Mouse (Mus musculus): ENCODE results near the gene Catspere2. TPM values are rescaled to one million over a fixed set of nuclear protein-coding genes. Genes with fewer than 3 reads are reported as not detected.
"Not testable (repeated sequence)": the region's sequence is repeated elsewhere in the genome, so short reads cannot be mapped to it uniquely, and the experiment has no call there.

The Catspere2 gene
- total RNA-seq (2014; fragmentation: Nextera tagmentation) (not detected in 2 replicates), total RNA-seq (2017) (not detected in 2 replicates)

DNA sequence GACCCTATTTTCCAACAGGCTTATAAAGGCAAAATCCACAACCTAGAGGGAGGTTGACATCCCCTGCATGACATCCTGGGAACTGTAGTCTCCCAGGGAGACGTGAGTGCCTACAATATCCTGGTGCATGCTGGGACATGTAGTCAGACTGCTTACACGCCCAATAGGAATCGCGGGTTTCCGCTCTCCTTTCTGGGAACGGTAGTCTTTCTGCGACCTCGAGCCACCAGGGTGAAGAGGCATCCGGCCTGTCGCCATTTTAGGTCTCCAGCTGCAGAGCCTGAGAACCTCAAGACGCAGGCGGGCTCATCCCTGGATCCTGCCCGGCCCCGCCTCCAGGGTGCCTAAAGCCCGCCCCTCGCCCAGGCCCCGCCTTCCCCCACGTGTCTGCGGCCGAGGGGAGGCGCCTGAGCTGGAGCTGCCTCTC lies at the start of gene Catspere2:
Catspere2 (plus strand) TSS at position 400 of the 427 bp plus-strand sequence.
- ATAC-seq (replicated peaks; ENCODE audit: poor library complexity, severe bottlenecking): peak; percentile 93

- peak; percentile 85 for ATAC-seq (replicated peaks; ENCODE audit: poor library complexity, severe bottlenecking)
These were observed 42.7 kb upstream of the Catspere2 start for GRCm38 (mm10) chr1:177940422-177940977.

- no peak for ATAC-seq (replicated peaks; ENCODE audit: poor library complexity, severe bottlenecking)
These were observed 1.9 kb upstream of the Catspere2 start for GRCm38 (mm10) chr1:177981276-177981675.

DNA sequence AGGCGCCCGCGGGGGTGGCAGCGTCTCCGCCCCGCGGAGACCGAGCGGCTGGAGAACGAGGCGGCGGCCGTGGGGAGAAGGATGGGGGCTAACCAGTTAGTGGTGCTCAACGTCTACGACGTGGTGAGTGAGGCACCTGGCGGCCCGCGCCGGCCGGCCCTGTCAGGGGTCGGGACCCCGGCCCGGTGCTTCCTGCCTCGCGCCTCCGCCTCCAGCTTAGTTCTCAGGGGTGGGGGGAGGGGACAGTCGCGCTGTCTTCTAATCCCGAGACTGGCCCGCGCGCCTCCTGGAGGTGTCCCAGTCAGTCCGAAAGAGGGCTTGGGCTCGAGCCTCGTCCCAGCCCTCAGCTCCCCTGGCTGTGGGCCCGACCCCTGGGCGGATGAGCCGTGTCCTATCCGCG lies 359 bp downstream of the Catspere2 start:
- ATAC-seq (replicated peaks; ENCODE audit: poor library complexity, severe bottlenecking): peak; percentile 13

GRCm38 (mm10) chr1:177984206-177984605 lies 983 bp downstream of the Catspere2 start:
- no peak for ATAC-seq (replicated peaks; ENCODE audit: poor library complexity, severe bottlenecking)

- ATAC-seq (replicated peaks; ENCODE audit: poor library complexity, severe bottlenecking): not testable (repeated sequence)
These were observed 4.3 kb downstream of the Catspere2 start for GRCm38 (mm10) chr1:177987476-177987875.

DNA sequence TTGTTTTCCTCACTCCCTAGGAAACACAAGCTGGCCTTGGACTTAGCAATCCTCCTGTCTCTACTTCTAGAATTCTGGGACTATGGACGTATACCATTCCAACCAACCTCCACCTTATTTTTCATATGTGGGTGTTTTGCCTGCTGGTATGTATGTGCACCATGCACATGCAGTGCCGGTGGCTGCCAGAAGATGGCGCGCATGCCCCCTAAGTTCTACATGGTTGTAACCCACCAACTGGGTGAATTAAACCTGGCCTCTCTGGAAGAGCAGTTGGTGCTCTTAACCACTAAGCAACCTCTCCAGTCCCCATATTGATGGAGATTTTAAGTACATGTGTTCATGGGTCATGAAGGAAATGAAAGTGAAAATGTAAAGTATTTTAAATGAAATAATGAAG lies 89.6 kb downstream of the Catspere2 start:
- ATAC-seq (replicated peaks; ENCODE audit: poor library complexity, severe bottlenecking): not testable (repeated sequence)

DNA sequence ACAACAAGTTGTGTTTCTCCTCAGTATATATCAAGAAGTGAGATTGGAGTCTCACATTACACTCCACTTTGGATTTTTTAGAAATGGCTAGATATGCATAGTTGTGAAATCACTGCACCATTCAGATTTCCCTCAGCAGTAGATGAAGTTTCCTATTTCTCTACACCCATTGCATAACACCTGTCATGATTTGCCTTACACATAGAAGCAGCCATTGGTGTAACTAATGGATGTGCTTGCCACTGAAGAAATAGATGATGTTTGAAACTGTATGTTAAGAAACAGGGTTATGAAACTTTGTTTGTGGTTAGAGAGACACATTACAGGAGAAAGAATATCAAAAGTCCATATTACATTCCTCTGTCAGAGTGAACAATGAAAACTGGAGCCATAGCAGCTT lies 114.6 kb downstream of the Catspere2 start:
- peak; percentile 70 for ATAC-seq (replicated peaks; ENCODE audit: poor library complexity, severe bottlenecking)

DNA sequence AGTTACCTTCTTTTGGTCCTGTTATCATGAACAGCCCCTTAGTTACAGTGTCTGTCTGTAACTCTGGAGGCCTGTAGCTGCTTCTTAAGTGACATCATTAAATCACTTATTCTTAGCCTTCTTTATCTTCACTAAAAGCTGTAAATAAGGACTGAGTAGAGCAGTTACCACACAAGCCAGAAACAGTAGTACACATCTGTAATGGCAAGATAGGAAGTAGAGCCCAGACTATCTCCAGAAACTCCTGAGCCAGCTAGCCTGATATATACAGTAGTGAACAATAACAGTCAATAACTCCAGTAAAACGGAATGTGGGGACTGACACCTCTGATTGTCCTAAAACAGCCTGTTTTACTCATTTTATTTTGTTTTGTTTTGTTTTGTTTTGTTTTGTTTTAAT lies 125.3 kb downstream of the Catspere2 start:
- not testable (repeated sequence) for ATAC-seq (replicated peaks; ENCODE audit: poor library complexity, severe bottlenecking)

GRCm38 (mm10) chr1:178122236-178122635 lies 139.0 kb downstream of the Catspere2 start:
- ATAC-seq (replicated peaks; ENCODE audit: poor library complexity, severe bottlenecking): not testable (repeated sequence)

GRCm38 (mm10) chr1:178134288-178134687 lies 151.1 kb downstream of the Catspere2 start:
- ATAC-seq (replicated peaks; ENCODE audit: poor library complexity, severe bottlenecking): no peak

DNA sequence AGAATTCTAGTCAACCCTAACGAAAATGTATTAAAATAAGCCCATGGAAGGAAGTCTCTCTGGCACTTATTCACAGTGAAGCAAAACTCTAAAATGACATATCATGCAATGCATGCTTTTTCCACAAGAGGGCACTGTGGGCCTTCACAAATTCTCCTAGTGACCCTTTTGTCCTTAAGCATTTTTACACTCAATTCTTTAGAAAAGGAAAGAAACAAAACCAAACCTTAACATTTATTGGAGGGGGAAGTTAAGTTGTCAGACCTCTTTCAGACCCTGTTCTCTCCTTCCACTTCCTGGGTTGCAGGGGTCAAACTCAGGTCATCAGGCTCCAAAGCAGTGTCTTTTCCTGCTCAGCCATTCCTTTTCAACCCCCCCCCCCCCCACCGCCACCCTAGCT lies 163.3 kb downstream of the Catspere2 start:
- ATAC-seq (replicated peaks; ENCODE audit: poor library complexity, severe bottlenecking): peak; percentile 84

DNA sequence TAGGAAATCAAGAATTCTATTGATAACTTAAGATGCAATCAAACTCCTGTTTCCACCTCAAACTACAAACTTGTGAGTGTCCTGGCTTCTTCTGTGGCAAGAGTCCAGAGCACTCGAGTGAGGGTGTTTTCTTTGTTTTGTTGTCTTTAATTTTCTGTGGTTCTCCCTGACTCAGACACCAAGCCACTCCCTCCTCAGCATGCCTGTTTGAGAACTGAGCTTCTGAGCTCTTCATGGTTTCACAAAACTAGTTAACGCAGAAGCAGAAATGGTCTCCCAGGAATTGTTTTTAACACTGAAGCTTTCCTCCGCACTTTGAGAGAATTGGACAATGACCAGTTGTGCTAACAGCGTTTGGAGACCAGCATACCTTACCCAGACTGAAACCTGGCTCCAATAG lies 163.7 kb downstream of the Catspere2 start:
- ATAC-seq (replicated peaks; ENCODE audit: poor library complexity, severe bottlenecking): not testable (repeated sequence)

DNA sequence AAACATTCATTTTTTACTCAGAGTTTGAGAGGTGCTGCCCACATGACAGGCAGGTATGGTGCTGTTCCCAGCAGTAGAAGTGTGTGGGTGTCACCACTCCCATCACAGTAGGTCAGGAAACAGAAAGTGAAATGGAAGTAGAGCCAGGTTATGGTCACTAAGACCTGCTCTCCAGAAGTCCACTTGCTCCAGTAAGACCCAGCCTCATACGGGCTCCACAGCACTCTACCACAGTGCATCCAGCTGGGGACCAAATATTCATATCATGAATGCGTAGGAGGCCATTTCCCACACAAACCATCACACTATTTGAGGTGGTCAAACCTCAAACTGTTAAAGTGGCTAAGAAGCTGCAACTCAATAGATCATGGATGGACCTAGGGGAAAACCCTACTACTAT lies 199.0 kb downstream of the Catspere2 start:
- ATAC-seq (replicated peaks; ENCODE audit: poor library complexity, severe bottlenecking): no peak

DNA sequence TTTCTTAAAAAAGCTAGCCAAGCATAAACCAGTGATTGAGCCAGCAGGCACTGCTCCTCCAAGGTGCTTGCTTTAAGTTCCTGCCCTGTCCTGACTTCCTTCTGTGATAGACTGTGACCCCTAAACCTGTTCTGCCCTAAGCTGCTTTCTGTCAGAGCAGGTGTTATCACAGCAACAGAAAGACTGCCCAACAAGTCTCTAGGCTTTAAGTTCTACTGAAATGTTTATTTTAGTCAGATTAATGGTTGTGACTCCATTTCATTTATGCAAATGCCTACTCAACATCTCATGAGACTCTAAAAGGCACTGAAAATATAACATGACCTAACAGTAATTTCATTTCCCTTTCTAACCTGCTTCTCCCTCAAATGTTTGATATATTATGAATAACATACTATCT lies 202.4 kb downstream of the Catspere2 start:
- ATAC-seq (replicated peaks; ENCODE audit: poor library complexity, severe bottlenecking): no peak

DNA sequence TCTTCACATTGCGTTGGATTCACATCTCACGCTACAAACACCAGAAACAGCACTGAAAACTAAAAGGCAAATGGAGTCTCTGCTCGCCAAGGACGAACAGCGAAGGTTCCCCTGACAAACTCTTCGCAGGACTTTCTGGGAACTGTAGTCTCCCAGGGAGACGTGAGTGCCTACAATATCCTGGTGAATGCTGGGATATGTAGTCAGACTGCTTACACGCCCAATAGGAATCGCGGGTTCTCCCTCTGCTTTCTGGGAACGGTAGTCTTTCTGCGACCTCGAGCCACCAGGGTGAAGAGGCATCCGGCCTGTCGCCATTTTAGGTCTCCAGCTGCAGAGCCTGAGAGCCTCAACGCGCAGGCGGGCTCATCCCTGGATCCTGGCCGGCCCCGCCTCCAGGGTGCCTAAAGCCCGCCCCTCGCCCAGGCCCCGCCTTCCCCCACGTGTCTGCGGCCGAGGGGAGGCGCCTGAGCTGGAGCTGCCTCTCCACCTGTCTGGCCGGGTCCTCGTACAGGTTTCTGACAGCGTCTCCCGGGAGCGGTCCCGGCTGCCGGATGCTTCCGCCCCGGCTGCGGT lies 204.1 kb downstream of the Catspere2 start, which contains the start of gene Desi2:
Desi2 (plus strand) TSS at position 202 of the 576 bp plus-strand sequence.
- ATAC-seq (replicated peaks; ENCODE audit: poor library complexity, severe bottlenecking): peak; percentile 92

DNA sequence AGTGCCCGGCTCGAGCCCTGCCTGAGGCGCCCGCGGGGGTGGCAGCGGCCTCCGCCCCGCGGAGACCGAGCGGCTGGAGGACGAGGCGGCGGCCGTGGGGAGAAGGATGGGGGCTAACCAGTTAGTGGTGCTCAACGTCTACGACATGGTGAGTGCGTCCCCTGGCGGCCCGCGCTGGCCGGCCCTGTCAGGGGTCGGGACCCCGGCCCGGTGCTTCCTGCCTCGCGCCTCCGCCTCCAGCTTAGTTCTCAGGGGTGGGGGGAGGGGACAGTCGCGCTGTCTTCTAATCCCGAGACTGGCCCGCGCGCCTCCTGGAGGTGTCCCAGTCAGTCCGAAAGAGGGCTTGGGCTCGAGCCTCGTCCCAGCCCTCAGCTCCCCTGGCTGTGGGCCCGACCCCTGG lies 204.6 kb downstream of the Catspere2 start:
- ATAC-seq (replicated peaks; ENCODE audit: poor library complexity, severe bottlenecking): not testable (repeated sequence)

- ATAC-seq (replicated peaks; ENCODE audit: poor library complexity, severe bottlenecking): no peak
These were observed 205.2 kb downstream of the Catspere2 start for GRCm38 (mm10) chr1:178188386-178188785.

GRCm38 (mm10) chr1:178205701-178206325 lies 222.6 kb downstream of the Catspere2 start:
- no peak for ATAC-seq (replicated peaks; ENCODE audit: poor library complexity, severe bottlenecking)

GRCm38 (mm10) chr1:178207856-178208255 lies 224.6 kb downstream of the Catspere2 start:
- not testable (repeated sequence) for ATAC-seq (replicated peaks; ENCODE audit: poor library complexity, severe bottlenecking)

DNA sequence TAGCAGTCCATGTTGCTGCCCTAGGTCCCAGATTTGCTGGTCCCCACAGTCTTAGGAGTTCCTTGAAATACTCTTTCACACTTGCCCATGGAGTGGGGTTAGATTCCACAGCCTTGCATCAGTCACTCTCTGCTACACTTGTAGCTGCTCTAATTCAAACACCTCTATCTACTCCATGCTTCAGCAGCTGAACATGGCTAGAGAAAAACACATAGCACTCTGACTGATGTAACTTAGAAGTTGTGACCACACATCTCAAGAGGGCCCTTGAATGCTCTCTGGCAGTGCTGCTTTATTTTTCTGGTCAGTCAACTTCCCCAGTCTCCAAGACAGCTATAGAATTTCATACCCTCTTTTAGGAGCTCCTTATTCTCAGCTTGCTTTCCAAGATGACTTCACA lies 226.7 kb downstream of the Catspere2 start:
- no peak for ATAC-seq (replicated peaks; ENCODE audit: poor library complexity, severe bottlenecking)

DNA sequence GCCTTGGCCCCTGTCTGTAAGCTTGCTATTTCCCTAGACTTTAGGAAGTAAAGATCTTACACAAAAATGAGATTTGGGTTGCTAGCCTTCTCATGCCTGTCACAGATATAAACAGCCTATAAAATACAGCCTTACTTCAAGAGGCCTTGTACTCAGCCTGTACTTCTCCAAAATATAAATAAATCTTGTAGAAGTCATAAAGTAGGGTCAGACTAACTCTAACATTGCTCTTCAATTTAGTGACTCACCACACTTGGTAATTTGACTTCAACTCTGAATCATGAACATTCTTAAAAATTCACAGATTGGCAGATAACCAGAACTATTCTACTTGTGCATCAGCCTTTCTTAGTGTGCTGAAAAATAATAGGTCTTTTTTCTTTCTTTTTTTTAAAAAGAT lies 233.9 kb downstream of the Catspere2 start:
- ATAC-seq (replicated peaks; ENCODE audit: poor library complexity, severe bottlenecking): no peak

All from granulocyte monocyte progenitor cell, adult 5-6 weeks (primary cell).